Mouse (Mus musculus) heart, adult 2 months (tissue): Measurements from ENCODE around the gene Ntrk3.

Experiments used
- EP300 ChIP-seq: fragments of 200-500 bp; IDR thresholded peaks from 2 replicates; pipeline ENCODE4 v1.6.1; 2011; ENCODE audit warnings: low read depth, low read length, control low read depth; ENCODE audit not compliant: insufficient read depth
- POLR2A ChIP-seq: fragments of 200-500 bp; IDR thresholded peaks from 2 replicates; pipeline ENCODE4 v1.6.1; 2011; ENCODE audit warnings: mild to moderate bottlenecking, low read depth, low read length, control low read depth; ENCODE audit not compliant: insufficient read depth

GRCm38 (mm10) chr7:78597251-78598129, 140.3 kb downstream of the Ntrk3 start:
- TF ChIP-seq EP300: no peak
- TF ChIP-seq POLR2A: no peak
